Mouse (Mus musculus) left cerebral cortex, postnatal 36 days (tissue): ENCODE data around the gene Impg1. TPM values are rescaled to one million over a fixed set of nuclear protein-coding genes. Genes with fewer than 3 reads are reported as not detected.

Experiments
- DNase-seq, 2 experiments: peaks; one replicate each; pipeline ENCODE4 v3.0.0; 2021 to 2022; ENCODE audit warnings: low spot score in 2 of 2, mixed read lengths in 1 of 2
- intact Hi-C: fragments of 180-260 bp; cut with DNase I; formaldehyde crosslinking; loops from one replicate; pipeline ENCODE4 v1.15.1; 2025
- total RNA-seq, 2 experiments: library from RNA; stranded (reverse); gene quantifications; 2 replicates each; pipeline ENCODE4 v1.2.3; 2021

Gene Impg1
- total RNA-seq, 2 experiments from 2014 or later = 0.10 to 0.57 TPM

DNA sequence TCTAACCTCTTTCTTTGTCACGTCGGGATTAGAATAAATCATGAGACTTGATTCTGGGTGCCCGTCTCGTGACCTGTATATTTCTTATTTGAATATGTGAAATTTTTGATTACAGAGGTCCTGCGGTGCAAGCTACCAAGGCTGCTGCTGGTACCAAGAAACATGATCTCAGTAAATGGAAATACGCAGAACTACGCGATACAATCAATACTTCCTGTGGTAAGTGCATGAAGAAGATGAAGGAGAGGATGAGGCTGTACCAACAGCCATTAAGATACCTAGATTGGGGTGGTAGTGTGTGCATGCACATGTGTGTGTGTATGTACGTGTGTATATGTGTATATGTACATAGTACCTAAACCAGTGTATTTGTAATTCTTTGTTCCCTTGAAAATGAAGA lies 166.2 kb downstream of the Impg1 start:
- intact Hi-C loops = no loop called here
- no peak for DNase-seq

GRCm38 (mm10) chr9:80296086-80296485 lies 169.2 kb downstream of the Impg1 start:
- intact Hi-C loops = no loop called here
- no peak for DNase-seq

GRCm38 (mm10) chr9:80293056-80293584 lies 172.2 kb downstream of the Impg1 start:
- no peak for DNase-seq
- intact Hi-C loops = no loop called here

- DNase-seq = no peak
- intact Hi-C loops = no loop called here
These were observed 178.4 kb downstream of the Impg1 start for GRCm38 (mm10) chr9:80286845-80287244.

GRCm38 (mm10) chr9:80284539-80285174 lies 180.6 kb downstream of the Impg1 start:
- intact Hi-C loops = no loop called here
- DNase-seq = no peak

DNA sequence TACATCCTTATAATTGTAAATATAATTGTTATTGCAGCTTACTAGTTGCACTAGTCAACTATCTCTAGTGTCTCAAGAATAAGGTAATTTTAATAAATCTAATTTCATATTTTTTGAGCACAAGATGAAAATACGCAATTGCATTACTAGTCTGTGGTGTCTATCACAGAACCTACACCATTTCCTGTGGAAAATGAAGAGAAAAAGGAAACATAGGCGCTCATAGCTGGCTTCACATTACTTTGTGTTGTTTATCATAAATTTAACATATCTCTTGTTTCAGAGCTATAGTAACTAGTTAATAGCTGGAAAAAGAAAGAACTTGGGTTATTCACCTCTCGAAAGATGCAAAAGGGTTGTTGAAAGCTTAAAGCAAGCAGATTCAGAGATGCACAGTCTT lies 182.9 kb downstream of the Impg1 start:
- DNase-seq = no peak
- intact Hi-C loops = no loop called here

DNA sequence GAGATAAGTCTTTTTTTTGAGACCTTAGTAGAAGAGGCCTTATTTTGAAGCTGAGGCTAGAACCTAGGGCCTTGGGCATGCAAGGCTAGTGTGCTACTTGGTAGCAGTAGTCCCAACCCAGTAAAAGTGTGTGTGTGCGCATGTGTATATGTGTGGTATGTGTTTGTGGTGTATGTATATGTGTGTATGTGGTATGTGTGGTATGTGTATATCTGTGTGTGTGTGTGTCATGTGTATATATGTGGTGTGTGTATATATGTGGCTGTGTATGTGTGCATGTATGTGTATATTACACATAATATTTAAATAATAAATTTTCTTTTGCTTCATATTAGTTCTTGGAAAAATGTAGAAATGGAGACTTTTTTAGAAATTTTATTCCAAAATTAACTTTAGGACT lies 184.6 kb downstream of the Impg1 start:
- DNase-seq = no peak
- intact Hi-C loops = no loop called here

DNA sequence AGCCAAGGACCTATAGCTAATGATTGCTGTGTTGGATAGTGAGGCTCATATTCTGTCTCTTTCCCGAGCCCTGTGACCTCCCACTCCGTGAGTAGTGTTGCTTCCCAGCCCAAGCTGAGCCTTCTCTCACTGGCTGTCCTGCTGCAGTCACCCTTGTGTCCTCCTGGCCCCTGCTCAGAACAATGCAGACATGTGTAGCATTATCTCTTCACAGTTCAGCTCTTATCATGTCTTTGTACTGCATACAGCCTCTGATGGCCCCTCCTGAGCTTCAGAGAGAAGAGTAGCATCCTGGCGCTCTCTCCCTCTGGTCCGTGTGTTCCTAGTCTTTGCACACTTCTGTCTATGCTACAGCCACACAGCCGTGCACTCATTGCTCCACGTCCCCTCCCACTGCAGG lies 187.5 kb downstream of the Impg1 start:
- intact Hi-C loops = no loop called here
- DNase-seq = no peak

DNA sequence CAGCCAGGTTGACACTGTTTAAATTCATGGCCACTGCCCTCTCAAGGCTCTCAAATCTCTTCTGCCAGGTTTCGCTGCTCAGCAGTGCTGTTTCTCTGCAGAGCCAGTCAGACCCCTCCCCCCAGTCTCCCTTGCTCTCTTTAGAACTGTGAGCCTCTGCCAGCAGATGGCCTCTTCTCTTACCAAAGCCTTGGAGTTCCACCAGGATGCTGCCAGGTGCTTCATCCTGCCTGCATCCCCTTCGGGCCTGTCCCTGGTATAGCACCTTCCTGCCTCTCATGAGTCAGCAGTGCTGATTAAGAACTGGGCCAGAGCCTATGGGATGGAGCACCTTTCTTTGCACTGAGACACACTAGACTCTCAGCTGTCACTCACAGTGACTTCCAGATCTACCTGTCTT lies 188.1 kb downstream of the Impg1 start:
- intact Hi-C loops = no loop called here
- DNase-seq = no peak

- intact Hi-C loops = no loop called here
- DNase-seq = no peak
These were observed 189.5 kb downstream of the Impg1 start for GRCm38 (mm10) chr9:80275772-80276134.

- no peak for DNase-seq
These were observed 190.1 kb downstream of the Impg1 start for GRCm38 (mm10) chr9:80275053-80275771.

GRCm38 (mm10) chr9:80272951-80273350 lies 192.3 kb downstream of the Impg1 start:
- no peak for DNase-seq
- intact Hi-C loops = no loop called here

More at GRCm38 (mm10) chr9:80275053-80275771, 190.1 kb downstream of the Impg1 start:
- intact Hi-C loops = no loop called here

- intact Hi-C loops = no loop called here
- peak in 1 of 2 experiments; percentile 15 for DNase-seq
These were observed 195.7 kb downstream of the Impg1 start for GRCm38 (mm10) chr9:80269596-80269995.

GRCm38 (mm10) chr9:80266507-80266906 lies 198.8 kb downstream of the Impg1 start:
- no peak for DNase-seq
- intact Hi-C loops = no loop called here

DNA sequence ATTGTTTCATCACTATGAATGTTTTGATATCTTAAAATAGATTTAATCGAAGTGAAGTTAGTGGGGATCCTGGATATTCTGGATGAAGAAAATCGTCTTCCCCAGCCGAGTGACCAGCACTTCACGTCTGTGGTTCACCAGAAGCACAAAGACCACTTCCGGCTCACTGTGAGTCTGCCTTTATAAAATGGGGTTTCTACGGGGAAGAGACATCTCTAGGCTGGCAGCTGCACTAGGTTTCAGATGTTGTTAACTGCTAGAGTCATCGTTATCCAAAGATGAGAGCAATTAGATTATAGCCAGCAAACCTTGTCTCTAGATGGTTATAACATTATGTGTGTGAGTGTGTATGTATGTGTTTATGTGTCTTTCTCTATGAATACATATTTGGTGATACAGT lies 199.2 kb downstream of the Impg1 start:
- DNase-seq = no peak
- intact Hi-C loops = no loop called here
